Mouse (Mus musculus): Measurements from ENCODE around the gene Dgat2l6.

- TF ChIP-seq CTCF (IDR thresholded peaks at IDR 0.05; ENCODE audit: insufficient read depth, low read length) (no peak), POLR2A (IDR thresholded peaks at IDR 0.05; ENCODE audit: borderline replicate concordance, extremely low read depth, low read depth, low read length) (no peak)
Measured at GRCm38 (mm10) chrX:100556026-100556425, 31.4 kb downstream of the Dgat2l6 start.

All from lung, adult 2 months (tissue).